Mouse (Mus musculus): Measurements from ENCODE around the gene Hist2h3c2.

Gene Hist2h3c2

DNA sequence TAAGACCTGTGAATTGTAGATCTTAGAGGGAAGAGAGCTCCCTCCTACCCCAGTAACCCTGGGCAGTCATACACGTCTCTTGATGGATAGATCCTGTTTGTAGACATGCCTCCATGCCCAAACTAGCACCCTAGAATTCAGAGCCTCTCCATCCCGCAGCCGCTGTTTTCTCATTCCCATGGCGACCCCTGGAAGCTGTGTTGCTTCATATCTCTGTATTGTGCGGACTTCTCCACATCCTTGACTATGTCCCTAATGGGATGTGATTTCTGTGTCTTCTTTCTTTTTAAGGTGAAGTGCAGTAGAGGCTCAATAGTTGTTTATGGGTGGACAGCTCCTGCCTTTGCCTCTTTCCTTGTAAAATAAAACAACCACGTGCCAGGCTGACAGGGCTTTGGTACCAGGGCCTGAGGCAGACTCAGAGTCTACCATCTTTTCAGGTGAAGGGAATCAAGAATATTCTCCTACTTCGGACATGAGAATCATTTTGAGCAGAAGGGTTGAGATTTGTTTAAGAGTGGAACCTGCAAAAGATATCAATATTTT, 25.6 kb upstream of the Hist2h3c2 start:
- ChIA-PET CTCF (interaction anchor here in 3 of 4 experiments (0.6 to 1.0 kb wide), 4 partner anchors 13 to 1673 kb away, joined by 3 read pairs; no protein-coding TSS in a partner anchor), POLR2A (interaction anchor here (0.9 to 3.9 kb wide), 26 partner anchors 10 to 276 kb away, joined by 3 to 137 read pairs (median 30); partner anchors contain the start of genes Bola1 (in 4 of the 4), Hist2h2ab (in 4 of the 4), Hist2h2aa1 (in 3 of the 4) and Hist2h2ac (in 3 of the 4))

DNA sequence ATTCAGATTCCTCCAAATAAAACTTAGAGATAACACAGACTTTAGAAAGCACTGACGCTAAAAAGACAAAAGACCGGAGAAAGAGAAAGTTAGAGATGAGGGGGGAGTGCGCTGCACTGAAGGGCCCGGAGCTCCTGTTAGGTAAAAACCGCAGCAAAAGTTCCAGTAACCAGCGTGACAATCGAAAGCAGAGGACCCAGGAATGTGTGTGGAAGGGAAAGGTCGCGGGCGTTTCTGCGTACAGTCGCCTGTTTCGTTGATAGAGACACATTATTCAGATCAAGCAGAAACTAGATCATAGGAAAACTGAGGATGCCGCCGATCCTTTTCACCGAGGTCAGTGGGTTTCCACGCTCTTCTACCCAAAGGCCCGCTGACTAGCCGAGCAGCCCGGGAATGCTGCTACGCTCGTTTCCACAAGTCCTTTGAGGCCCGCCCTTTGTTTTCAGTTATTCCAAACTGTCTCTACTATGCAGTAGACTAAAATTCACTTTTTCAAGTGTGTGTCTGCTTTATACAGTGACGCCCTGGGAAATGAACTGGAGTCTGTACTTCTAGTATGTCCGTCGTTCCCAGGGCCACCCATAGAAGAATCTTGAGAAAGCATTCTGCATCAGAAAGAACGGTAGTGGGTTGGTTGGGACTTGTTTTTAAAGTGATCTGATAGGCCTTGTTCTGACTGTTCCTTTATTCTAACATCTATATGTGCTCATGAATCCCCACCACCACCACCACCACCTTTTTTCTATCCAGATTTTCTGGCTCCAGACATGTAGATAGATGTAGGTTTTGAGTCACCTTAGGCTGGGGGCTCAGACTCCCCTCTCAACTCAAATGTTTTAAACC, 24.9 kb upstream of the Hist2h3c2 start:
- ChIA-PET CTCF (interaction anchor here (0.6 to 2.9 kb wide), 15 partner anchors 14 to 1672 kb away, joined by 3 to 28 read pairs (median 3); partner anchors contain the start of genes Bola1 (in 2 of the 4) and Hist2h2ab (in 2 of the 4)), POLR2A (interaction anchor here (0.6 to 3.9 kb wide), 96 partner anchors 9 to 612 kb away, joined by 3 to 137 read pairs (median 4); partner anchors contain the start of genes Bola1 (in 4 of the 4), Hist2h2aa2 (in 4 of the 4), Hist2h2ab (in 4 of the 4) and Hist2h2ac (in 4 of the 4))

DNA sequence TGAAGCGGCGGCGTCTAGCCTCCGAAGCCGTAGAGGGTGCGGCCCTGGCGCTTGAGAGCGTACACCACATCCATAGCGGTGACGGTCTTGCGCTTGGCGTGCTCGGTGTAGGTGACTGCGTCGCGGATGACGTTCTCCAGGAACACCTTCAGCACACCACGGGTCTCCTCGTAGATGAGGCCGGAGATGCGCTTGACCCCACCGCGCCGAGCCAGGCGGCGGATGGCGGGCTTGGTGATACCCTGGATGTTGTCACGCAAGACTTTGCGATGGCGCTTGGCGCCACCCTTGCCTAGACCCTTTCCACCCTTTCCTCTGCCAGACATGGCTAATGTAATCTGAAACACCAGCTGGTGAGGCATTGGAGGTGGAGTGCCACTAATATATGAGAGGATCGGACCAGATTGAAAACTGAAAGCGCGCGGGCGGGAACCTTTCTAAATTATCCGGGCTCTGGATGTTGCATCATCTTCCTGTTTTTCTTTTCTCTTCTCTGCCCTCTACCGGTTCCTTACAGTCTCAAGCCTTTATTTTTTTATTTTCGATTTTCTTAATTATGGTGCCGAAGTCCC, 24.1 kb upstream of the Hist2h3c2 start, which contains the start of gene Hist2h4:
TSS of gene Hist2h4 (minus strand) at position 333 of the 572 bp plus-strand sequence.
- POLR2A ChIA-PET: interaction anchor here (0.6 to 3.9 kb wide), 112 partner anchors 9 to 1177 kb away, joined by 3 to 137 read pairs (median 4); partner anchors contain the start of genes Bola1 (in 4 of the 4), Hist2h2aa2 (in 4 of the 4), Hist2h2ab (in 4 of the 4) and Hist2h2ac (in 4 of the 4)
- CTCF ChIA-PET: interaction anchor here (0.6 to 2.9 kb wide), 14 partner anchors 15 to 240 kb away, joined by 3 to 28 read pairs (median 4); partner anchors contain the start of genes Bola1 (in 2 of the 4) and Hist2h2ab (in 2 of the 4)

DNA sequence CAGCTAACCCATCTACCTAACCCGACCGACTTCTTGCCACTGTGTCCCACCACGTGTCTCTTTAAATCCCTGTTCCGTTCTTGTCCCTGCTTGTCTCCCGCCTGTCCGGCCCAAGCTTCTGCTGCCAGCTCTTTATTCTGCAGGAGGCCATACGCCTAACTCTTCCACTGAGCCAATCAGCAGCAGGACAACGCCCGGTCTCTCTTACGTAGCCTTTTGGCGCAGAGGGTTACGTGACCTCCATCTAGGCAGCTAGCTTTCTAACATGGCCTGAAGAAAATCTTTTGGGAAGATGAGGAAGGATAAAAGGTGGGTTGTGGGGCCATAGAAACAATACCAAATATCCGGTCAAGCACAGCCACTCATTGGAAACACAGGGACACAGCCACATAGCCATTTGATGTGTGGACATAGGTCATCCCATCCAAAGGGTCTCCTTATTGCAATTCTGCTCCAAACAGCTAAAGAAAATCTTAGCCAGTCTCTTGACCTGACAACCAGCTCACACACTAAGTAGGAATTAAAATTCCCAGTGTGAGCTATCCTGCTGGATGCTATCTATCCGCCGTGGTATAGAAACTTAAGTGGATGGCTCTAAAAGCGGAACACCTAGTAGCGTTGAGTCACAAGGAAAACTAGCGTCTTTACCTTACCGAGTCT, 23.4 kb upstream of the Hist2h3c2 start:
- ChIA-PET CTCF (interaction anchor here (0.5 to 2.9 kb wide), 20 partner anchors 13 to 297 kb away, joined by 3 to 28 read pairs (median 4); partner anchors contain the start of genes Bola1 (in 1 of the 4) and Hist2h2ab (in 1 of the 4)), POLR2A (interaction anchor here (0.5 to 3.9 kb wide), 153 partner anchors 8 to 1176 kb away, joined by 3 to 137 read pairs (median 4); partner anchors contain the start of genes Bola1 (in 4 of the 4), Hist2h2aa2 (in 4 of the 4), Hist2h2ab (in 4 of the 4) and Hist2h2ac (in 4 of the 4))

DNA sequence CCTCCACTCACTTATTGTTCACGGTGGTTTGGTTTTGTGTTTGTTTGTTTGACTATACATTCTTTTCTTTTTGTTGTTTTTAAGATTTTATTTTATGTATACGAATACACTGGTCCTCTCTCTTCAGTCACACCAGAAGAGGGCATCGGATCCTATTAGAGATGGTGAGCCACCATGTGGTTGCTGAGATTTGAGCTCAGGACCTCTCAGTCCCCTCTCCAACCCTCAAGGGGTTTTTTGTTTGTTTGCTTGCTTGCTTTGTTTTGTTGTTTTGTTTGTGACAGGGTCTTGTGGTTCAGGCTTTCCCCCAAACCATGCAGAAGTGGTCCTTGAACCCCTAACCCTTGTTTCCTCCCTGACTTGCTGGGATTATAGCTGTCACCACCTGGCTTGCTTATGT, 22.7 kb upstream of the Hist2h3c2 start:
- POLR2A ChIA-PET: interaction anchor here (0.5 to 3.9 kb wide), 116 partner anchors 7 to 1045 kb away, joined by 3 to 137 read pairs (median 5); partner anchors contain the start of genes Bola1 (in 4 of the 4), Hist2h2aa2 (in 4 of the 4), Hist2h2ab (in 4 of the 4) and Hist2h2ac (in 4 of the 4)
- CTCF ChIA-PET: interaction anchor here (0.5 to 2.9 kb wide), 12 partner anchors 13 to 296 kb away, joined by 3 to 28 read pairs (median 5); no protein-coding TSS in a partner anchor

DNA sequence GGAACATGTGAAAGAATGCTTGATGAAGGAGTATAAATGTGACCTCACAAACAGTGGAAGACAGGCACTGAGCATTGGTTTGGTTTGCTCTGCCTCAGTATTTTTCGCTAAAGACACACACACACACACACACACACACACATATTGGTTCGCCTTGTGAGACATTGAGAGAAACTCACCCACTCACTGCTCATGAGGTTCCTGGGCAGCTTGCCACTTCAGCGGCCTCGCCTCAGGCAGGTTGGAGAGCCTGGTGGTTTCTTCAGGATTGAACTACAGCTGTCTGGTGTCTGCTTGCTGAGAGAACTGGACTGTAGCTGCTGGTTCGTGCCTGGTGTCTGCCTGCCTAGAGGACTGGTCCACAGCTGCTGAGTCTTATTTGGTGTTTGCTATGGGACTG, 21.3 kb upstream of the Hist2h3c2 start:
- ChIA-PET CTCF (no interaction called here), POLR2A (interaction anchor here in 3 of 4 experiments (0.6 to 12.7 kb wide), 18 partner anchors 8 to 169 kb away, joined by 3 to 151 read pairs (median 6); partner anchors contain the start of genes Bola1 (in 2 of the 3), Hist2h2ab (in 2 of the 3), Hist2h2ac (in 2 of the 3) and Hist2h2bb (in 2 of the 3))

DNA sequence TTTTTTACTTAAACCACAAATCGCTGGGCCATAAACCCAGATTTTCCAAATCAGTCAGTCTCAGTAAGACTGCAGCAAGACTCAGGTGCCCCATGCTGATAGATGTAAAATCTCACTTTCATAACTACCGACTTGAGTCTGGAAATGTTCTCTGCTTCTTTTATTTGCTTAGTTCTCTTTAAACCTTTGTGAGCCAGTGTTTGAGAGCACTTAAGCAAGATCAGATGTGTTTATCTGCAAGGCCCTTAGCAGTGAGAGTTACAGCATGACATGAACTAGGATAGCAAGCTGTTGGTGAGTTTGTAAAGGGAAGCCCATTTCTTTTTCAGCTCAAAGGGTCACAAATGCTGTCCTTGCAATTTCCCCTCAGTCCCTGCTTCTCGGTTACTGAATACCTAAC, 18.3 kb upstream of the Hist2h3c2 start:
- POLR2A ChIA-PET: interaction anchor here in 3 of 4 experiments (0.7 to 12.7 kb wide), 15 partner anchors 8 to 691 kb away, joined by 3 to 151 read pairs (median 6); partner anchors contain the start of genes Hist2h2ac (in 2 of the 3), Hist2h2bb (in 2 of the 3), Hist2h2be (in 2 of the 3) and Hist2h3b (in 2 of the 3)

DNA sequence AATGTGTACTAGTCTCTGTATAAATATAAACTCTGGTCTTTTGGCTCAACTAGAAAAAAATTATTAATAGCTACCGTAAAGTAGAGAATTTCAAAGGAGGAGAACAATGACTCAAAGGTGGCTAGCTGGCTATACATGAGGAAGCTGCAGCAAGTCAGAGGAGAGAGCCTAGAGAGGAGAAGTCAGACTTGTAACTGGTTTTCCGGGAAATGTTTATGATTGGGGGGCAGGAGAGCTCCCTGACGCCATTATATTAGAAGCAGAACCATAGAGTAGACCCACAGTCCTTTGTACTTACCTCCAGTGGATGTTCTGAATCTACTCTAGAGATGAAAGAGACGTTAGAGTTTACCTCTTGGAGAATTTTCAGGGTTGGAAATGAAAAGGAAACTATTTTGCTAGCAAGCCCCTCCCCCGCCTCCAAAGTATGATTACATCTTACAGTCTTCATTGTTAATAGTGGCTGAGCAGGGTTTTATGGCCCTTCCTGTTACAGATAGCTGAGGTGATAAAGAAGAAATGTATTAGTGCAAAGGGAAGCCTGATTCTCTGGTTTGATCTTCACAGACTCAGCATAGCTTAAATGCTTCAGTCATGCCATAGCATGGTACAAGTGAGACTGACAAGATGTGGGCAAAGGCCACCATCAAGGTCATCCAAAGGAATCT, 17.1 kb upstream of the Hist2h3c2 start:
- POLR2A ChIA-PET: interaction anchor here (0.7 to 12.7 kb wide), 22 partner anchors 7 to 241 kb away, joined by 3 to 151 read pairs (median 10); partner anchors contain the start of genes Hist2h2bb (in 4 of the 4), Hist2h3b (in 3 of the 4), Bola1 (in 2 of the 4) and Hist2h2aa1 (in 2 of the 4)
- CTCF ChIA-PET: interaction anchor here in 2 of 4 experiments (0.7 to 1.1 kb wide), 2 partner anchors 22 to 186 kb away, joined by 3 read pairs; no protein-coding TSS in a partner anchor

More for the DNA sequence above, 18.3 kb upstream of the Hist2h3c2 start:
- CTCF ChIA-PET: no interaction called here

DNA sequence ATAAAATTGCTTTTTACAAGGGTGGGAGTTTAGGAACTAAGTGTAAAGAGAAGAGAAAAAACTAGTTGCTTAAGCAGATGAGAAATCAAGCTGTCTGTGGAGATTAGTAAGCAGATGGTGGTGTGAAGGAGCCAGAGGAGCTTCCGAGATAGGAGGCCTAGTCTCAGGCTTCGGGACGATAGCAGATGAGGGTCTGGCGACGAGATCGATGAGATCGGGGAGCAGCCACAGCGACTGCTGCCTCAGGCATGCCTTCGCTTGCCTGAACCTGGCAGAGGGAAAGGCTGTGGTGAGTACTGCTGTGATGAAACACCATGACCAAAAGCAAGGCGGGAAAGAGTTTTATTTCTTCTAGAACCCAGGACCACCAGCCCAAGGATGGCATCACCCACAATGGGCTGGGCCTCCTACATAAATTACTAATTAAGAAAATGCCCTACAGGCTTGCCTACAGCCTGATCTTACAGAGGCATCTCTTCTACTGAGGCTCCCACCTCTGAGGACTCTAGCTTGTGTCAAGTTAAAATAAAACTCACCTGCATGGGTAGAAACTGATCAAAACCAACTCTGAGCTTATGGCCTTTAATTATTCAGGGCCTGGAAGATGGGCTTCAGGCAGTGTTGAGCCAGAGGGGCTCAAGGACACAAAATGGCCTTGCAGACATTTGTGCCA, 15.9 kb upstream of the Hist2h3c2 start:
- CTCF ChIA-PET: interaction anchor here in 1 of 4 experiments (1.1 kb wide), 1 partner anchor 23 kb away, joined by 3 read pairs; no protein-coding TSS in a partner anchor
- POLR2A ChIA-PET: interaction anchor here (0.5 to 12.7 kb wide), 42 partner anchors 8 to 442 kb away, joined by 3 to 151 read pairs (median 5); partner anchors contain the start of genes Hist2h4 (in 4 of the 4), Hist2h2ac (in 3 of the 4), Hist2h2bb (in 3 of the 4) and Hist2h2be (in 3 of the 4)

DNA sequence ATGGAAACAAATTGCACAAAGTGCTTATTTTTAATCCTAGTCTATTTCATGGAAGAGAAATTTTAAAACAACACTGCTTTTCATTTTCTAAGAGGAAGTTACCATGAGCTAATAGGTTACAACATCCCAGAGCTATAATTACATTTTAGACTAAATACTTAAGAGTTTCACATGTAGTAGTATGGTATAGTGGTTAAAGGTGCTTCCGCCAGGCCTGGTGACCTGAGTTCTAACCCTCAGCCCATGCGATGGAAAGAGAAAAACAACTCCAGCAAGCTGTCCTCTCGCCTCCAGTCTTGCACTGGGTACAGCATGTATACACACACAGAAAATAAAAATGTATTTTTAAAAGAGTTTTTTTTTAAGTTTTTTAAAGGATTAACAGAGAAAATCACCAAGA, 12.9 kb upstream of the Hist2h3c2 start:
- CTCF ChIA-PET: no interaction called here
- POLR2A ChIA-PET: interaction anchor here in 3 of 4 experiments (0.9 to 12.7 kb wide), 8 partner anchors 11 to 55 kb away, joined by 3 to 151 read pairs (median 9); partner anchors contain the start of genes Hist2h4 (in 3 of the 3), Bola1 (in 2 of the 3), Hist2h2ab (in 2 of the 3) and Hist2h2ac (in 1 of the 3)

DNA sequence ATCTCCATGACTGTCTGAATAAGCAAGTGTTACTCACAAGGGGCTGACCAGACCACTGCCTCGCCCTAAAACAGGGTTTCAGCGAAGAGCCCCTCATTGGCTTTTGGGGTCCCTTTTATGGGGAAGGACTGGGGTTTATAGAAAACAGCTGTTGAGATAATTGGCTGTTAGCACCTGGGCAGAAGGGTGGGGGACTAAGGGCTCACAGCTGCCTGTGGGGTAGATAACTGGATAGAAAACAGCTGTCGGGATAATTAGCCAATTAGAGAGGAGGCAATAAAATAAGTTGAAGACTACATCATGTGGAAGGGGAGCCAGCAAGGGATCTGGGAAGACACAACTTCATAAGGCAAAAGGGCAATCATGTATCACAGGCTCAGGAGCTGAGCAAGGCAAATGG, 12.0 kb upstream of the Hist2h3c2 start:
- ChIA-PET POLR2A (interaction anchor here (0.6 to 12.7 kb wide), 25 partner anchors 9 to 582 kb away, joined by 3 to 151 read pairs (median 6); partner anchors contain the start of genes Hist2h4 (in 3 of the 4), Bola1 (in 2 of the 4), Hist2h2ab (in 2 of the 4) and Hist2h2ac (in 2 of the 4)), CTCF (no interaction called here)

DNA sequence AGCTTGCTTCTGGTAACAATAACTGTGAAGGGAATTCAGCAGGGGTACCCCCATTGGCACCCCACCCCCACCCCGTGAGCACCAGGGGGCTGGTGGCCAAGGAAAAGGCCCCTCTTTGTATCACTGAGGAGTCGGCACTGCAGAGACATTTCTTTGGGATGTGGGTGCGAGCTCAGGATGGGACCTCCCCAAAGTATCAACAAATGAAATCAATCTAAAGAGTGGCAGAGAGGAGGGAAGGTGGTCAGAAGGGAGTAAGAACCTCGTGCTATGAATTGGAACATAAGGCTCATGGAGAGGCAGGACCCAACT, 10.1 kb upstream of the Hist2h3c2 start:
- ChIA-PET POLR2A (interaction anchor here (0.7 to 12.7 kb wide), 19 partner anchors 9 to 124 kb away, joined by 3 to 151 read pairs (median 4); partner anchors contain the start of genes Hist2h4 (in 3 of the 4), Hist2h2bb (in 2 of the 4), Hist2h3b (in 2 of the 4) and Bola1 (in 1 of the 4)), CTCF (interaction anchor here in 1 of 4 experiments (0.6 kb wide), 1 partner anchor 13 kb away, joined by 4 read pairs; no protein-coding TSS in a partner anchor)

DNA sequence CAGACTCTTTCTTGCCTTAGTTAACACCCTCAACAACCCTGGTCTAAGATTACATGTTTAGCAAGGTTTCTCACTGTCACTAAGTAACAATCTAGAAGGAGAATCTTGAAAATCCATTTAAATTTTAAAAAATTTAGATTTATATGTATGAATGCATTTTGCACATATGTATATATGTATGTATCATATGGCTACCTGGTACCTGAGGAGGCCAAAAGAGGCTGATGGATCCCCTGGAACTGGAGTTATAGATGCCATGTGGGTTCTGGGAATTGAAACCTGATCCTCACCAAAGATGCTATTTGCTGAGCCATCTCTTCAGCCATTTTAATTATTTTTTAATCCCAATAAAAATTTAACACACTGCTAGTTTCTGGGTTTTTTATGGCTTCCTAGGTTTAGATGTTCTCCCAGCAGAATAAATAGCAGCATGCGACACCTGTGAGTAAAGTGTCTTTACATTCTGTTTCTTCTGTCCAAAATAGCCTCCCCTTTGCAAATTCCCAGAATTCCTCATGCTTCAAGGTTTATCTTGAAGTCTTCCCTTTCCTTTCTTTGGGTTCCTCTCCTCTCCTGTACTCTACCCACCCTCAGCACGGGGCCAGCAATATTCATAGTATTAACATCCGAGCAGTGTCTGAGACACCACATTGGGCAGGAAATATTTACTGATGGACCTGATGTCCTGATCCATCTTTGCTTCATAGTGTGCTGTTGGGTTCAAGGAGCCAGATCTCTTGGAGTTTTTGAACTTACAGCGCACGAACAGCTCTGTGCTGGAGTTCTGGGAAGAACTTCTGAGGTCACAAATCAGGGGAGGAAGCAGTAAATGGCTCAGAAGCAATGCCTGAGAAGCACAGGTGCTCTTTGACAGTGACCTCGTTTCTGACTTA, 9.5 kb upstream of the Hist2h3c2 start:
- ChIA-PET CTCF (interaction anchor here in 1 of 4 experiments (0.6 kb wide), 1 partner anchor 14 kb away, joined by 4 read pairs; no protein-coding TSS in a partner anchor), POLR2A (interaction anchor here (0.7 to 12.7 kb wide), 19 partner anchors 10 to 123 kb away, joined by 3 to 151 read pairs (median 4); partner anchors contain the start of genes Hist2h4 (in 3 of the 4), Hist2h2bb (in 2 of the 4), Hist2h3b (in 2 of the 4) and Bola1 (in 1 of the 4))
